Mouse (Mus musculus) ovary, postnatal 36 days (tissue): ENCODE results near the gene Cmklr1.

Experiments used
- DNase-seq: peaks from one replicate; pipeline ENCODE4 v3.0.0; 2022; ENCODE audit warnings: low spot score, mixed read lengths

Cmklr1 gene

DNA sequence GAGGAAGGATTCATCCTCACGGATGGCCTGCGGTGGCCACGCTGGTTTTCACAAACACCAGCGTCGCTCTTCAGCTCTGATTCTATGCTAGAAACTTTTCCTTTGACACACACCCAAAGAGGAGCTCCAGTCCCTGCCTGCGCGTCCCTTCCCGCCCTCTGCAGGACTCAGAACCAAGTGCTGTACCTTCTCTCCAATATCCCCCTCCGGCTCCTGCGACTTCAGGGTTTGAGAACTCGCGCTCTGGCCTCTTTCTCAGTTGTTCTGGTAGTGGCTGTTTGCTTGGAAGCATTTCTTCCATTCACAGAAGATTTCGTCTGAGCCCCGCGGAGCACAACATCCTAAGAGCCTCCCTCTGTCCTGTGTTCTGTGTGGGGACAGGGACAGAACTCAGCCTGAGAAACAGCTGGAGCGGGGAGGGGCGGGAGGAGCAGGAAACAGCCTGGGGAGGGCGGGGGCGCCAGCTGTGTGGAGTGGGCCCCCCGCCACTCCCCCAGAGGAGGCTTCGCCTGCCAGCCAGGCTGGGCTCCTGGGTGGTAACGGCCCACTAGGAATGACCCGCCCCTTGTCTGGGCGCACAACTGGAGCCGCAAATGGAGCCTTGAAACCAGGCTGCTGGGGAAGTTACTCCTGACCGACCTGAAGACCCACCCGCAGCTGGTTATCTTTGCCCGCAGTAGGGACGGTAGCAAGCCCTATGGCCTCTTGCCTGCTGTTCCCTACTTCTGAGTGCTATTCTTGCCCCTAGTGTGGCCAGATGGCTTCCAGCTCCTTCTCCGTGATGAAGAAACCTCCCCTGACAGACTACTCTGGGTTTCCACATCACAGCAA lies at the start of gene Cmklr1:
Gene Cmklr1 (minus strand): TSS at position 392 of the 831 bp plus-strand sequence.
- peak; percentile 46 for DNase-seq

DNA sequence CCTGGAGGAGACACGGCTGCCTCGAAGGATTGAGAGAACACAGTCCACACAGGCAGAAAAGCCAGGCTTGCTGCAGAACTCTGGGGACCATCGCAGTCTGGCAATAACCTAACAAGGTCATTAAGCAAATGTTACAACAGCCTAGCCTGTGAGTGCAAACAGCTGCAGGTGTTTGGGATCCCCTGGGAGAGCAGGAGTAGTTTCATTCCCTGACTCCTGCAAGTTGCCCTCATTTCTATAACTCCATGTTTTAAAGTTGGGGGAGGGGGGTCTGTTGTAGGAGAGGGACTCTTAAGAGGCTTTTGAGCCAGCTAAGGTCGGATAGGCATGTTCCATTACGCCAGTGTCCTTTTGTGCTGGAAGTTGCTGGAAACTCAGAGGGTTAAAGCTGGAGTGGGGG lies 44.2 kb upstream of the Cmklr1 start:
- no peak for DNase-seq

DNA sequence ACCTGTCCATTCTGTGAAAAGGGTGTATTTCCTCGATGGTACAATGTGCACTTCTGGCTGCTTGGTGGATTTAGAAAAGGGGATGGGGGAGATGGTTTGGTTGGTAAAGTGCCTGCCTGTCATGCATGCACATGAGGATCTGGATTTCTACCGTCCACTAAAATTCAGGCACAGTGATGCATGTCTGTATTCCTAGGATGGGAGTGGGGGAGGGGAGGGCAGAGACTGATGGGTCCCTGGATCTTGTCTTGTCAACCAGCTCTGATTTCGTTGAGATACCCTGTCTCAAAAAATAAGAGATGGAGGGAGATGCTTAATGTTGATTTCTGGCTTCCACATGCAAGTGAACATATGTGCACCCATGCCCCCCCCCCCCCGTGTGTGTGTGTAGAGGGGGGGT lies 43.8 kb upstream of the Cmklr1 start:
- DNase-seq: no peak

DNA sequence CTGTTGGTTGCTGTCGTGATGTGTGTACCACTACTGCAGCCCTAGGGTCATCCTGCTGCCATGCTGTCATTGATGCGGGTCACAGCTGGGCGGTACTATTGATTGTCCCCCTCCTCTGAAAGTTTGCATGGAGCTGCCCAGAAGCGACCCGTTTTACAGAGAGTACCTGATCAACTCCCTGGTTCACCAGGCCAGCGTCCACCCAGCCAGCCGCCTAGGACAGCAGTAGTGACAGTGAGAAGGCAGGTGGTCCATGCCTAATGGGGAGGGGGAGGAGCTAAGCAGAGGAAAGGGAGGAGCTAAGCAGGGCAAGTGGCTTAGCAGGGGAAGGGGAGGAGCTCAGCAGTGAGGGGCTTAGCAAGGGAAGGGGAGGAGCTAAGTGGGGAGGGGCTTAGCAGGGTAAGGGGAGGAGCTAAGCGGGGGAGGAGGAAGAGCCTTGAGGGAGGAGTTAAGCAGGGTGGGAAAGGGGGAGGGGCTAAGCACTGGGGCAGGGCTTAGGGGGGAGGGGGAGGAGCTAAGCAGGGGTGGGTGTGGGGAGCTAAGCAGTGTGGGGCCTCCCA lies 43.0 kb upstream of the Cmklr1 start:
- DNase-seq: no peak

DNA sequence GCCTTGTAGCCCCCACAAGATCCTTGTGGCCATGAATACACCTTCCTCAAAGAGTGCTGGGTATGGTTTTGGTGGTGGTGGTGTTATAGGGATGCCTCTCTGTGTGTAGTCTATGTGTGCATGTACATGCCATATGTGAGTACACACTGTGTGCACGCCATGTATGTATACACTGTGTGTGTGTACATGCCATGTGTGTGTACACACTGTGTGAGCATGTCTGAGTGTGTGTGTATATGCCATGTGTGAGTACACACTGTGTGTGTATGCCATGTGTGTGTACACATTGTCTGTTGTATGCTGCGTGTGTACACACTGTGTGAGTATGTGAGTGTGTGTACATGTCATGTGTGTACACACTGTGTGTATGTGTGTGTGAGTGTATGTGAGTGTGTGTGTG lies 40.6 kb upstream of the Cmklr1 start:
- DNase-seq: no peak

DNA sequence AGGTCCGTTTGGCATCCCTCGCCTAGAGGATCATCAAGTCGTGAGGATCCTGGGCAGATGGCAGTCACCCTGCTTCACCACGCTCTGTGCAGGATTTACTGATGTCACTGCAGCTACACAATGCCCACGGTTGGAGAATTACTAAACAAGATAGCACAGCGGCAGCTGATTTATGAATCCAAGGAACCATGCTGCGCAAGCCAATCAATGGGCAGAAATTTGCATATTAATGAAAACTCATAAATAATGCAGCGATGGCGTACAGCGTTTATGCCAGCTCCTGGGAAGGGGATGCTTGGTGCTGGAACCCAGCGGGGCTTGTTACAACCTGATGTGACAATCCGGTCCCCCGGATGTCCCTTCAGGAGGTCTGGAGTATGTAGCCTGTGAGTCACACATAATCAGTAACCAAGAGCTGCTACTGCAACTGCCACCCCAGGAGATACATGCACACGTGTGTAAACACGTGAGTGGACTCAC lies 39.9 kb upstream of the Cmklr1 start:
- no peak for DNase-seq

DNA sequence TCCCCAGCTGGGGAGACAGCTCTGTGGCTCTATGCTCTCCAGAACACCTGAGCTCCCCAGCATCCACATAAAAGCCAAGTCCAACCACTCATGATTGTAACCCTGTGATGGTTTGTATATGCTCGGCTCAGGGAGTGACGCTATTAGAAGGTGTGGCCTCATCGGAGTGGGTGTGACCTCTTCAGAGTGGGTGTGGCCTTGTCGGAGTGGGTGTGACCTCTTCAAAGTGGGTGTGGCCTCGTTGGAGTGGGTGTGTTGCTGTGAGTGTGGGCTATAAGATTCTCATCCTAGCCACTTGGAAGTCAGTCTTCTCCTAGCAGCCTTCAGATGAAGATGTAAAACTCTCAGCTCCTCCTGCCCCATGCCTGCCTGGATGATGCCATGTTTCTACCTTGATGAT lies 37.3 kb upstream of the Cmklr1 start:
- no peak for DNase-seq

DNA sequence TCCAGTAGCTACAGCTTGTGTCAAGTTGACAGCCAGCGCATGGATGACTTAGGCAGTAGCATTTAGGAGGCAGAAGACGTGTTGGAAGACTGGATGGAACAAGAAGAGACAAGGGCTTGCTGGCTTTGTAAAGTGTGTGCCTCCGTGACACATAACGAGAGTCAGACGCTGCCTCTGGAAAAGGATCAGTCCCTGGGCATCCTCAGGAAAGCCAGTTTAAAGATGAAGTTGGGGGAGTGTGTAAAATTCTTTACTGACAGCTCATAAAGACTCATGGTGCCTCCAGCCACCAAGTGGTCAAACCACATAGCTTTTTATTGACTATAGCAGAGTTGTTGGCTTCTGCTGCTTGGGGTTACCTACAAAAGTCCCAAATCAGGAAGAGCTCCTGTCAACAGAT lies 35.2 kb upstream of the Cmklr1 start:
- no peak for DNase-seq

DNA sequence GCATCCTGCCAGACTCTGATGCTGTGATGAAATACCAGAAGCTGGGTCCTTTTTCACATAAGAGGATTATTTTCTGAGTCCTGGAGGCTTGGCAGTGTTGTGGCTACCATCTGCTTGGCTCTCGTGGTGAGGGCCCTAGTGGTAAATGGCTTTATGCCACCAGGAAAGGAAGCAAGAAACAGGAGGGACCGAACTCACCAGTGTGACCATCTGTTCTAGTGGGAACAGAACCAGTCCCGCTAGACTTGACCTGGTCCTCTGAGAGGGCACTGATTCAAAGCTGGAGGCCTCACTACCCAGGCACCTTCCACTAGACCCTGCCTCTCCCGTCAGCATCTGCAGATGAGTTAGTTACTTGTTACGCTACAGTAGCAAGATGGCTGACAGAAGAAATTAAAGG lies 33.0 kb upstream of the Cmklr1 start:
- DNase-seq: no peak

DNA sequence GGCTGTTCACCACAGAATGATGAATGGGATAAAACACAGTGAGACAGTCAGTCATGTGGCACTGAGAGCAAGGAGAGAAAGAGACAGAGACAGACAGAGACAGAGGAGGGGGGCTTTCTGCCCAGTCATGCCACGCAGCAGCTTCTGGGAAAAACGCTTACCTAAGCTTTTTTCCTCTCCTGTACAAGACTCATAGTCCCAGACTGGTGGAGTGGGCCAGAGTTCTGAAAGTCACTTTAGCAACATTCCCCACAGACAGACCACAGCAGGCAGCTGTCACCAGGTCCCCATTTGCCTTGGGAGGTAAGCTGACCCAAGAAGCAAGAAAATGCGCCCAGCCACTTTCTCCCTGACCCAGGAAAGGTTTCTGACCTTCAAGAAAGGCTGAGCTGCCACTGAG lies 32.2 kb upstream of the Cmklr1 start:
- no peak for DNase-seq

DNA sequence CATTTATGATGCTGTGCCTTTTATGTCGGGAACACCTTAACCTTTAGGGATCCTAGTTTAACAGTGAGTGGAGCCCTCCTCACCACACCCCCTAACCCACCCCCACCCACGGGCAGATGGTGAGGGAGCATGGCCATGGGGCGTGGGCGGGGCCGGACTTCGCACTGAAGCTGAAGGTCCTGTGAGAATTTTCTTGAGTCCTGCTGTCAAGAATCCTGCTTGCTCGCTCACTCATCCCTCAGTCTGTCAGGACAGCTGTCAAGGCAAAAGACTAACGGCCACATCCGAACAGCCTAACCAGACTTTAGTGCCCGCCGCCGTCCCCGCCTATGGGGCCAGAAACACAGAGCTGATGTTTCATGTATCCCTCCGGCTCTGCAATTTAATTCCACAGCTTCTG lies 31.0 kb upstream of the Cmklr1 start:
- DNase-seq: no peak

DNA sequence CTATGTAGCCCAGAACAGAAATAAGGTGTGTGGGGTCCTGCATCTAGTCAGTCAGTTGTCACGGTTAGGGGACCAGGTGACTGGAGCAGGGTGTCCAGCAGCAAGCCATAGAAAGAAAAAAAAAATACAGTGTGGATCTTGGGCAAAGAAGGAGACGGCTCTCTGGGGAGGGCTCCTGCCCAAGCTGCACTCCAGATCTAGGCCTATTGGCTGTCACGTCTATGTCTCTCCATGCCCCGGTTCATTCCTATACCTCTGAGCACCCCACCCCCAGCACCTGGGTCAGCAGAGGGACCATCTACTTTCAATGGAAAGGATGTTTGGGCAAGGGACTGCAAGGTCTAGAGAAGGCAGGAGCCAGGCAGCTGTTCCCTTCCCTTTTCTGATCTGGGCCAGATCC lies 29.3 kb upstream of the Cmklr1 start:
- DNase-seq: no peak

DNA sequence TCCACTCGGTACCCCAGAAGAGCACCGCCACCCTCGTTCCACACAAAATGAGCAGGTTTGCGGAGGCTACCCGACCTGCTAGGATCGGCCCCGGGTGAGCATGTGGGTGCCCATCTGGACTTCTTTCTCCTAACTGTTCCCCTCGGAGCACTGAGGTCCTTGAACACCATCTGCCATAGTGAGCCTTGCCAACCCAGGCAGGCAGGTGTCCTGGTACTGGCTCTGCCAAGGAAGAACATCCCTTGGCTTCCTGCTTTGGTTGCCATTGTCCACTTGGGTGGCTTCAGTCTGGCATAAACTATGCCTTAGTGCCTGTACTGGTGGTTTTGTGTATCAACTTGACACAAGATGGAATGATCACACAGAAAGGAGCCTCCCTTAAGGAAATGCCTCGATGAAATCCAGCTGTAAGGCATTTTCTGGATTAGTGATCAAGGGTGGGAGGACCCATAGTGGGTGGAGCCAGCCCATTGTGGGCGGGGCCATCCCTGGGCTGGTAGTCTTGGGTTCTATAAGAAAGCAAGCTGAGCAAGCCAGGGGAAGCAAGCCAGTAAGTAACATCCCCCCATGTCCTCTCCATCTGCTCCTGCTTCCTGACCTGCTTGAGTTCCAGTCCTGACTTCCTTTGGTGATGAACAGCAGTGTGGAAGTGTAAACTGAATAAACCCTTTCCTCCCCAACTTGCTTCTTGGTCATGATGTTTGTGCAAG lies 28.7 kb upstream of the Cmklr1 start:
- DNase-seq: no peak

DNA sequence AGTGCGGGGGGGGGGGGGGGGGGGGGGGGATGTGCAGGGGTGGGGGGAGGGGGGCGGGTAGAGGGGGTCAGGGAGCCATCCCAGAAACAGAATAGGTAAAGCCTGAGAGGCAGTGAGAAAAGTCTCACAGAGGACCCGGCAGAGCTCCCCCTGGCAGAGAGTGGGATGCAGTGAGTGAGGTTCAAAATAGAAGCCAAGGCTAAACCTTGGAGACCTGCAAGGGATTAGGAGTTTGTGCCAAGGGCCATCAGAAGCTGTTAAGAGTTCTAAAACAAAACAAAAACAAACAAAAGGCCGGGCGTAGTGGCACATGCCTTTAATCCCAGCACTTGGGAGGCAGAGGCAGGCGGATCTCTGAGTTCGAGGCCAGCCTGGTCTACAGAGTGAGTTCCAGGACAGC lies 27.3 kb upstream of the Cmklr1 start:
- no peak for DNase-seq

DNA sequence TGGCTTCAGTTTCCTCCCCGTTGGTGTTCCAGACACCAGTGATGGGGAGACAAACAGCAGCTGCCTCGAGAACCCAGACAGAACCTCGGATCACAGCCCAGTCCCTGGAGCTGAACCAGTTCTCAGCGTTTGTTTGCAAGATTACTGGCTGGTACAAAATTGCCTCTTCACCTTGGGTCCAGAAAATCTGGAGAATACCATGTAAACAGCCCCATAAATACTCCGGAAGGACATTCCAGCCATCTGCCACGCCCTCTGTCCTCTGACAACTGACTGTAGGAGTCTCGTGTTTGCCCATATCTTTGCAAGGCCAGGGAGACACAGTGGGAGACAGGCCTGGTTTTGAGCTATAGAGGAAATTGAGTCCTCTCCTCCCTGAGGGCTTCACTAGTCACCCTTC lies 24.6 kb upstream of the Cmklr1 start:
- peak; percentile 13 for DNase-seq

DNA sequence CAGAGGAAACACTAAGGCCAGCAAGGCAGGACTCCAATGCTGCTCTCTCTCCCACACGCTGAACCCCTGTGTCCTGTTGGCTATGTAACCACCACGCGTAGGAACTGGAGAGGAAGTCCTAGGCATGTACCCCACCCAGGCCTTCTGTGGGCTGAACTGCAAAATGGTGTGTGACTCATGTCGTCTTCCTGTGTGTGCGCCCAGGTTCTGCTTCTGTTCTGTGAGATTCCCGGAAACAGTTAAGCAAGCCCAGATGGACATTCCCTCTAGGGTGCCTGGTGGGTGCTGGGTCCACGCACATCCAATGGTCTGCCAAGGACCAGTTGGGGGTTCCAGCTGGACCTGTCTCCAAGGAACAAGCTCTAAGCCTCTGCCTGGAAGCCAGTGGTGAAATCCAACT lies 22.2 kb upstream of the Cmklr1 start:
- peak; percentile 23 for DNase-seq

DNA sequence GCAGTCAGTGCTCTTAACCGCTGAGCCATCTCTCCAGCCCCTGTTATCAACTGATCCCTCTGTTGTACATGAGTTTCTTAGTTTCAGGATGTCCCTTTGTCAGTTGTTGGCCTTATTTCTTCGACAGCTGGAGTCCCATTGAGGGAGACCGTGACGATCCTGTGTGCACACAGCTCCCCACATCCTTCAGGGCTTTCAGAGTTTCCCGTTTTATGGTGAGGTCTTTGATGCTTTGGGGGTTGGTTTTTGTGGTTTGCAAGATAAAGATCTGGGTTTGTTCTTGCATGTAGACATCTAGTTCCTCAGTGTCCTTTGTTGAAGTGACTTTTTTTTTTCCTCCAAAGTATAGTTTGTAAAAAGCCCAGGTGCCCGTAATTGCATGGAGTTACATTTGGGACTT lies 20.4 kb upstream of the Cmklr1 start:
- DNase-seq: no peak

DNA sequence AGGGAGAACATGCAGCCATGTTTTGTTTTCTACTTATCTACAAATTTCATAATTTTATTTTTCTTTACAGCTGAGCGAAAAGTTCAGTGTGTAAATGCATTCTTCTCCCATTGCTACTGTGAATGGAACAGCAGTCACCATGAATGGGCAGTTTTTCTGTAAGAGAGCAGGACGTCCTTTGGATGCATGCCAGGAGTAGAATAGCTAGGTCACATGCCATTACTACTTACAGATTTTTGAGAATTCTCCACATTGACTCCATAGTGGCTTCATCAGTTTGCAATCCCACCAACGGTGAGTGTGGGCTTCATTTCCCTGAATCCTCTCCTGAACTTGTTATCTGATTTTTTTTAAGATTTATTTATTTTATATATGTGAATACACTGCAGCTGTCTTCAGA lies 19.9 kb upstream of the Cmklr1 start:
- no peak for DNase-seq

DNA sequence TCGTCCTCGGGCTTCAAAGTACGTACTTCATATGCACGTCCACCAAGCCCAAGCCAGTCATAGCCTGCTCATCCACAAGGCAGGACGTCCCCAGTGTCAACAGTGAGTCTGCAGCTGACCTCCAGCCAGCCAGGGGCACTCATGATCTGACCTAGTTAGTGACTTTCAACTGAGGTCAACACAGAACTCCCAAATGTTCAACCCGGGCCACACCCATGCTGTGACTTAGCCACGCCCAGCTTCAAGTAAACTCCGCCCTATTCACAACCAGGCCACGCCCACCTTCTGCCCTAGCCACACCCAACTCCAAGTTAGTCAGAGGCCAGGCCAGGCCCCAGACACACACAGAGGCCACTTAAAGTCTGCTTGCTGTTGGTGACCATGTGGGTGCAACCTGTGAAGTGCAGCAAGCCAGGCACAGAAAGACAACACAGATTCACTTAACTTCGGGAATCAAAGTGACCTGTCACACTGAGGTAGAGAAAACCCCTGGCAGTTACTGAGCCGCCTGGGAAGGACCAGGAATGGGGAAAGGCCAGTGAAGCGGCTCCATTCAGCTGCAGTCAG lies 14.5 kb upstream of the Cmklr1 start:
- no peak for DNase-seq

DNA sequence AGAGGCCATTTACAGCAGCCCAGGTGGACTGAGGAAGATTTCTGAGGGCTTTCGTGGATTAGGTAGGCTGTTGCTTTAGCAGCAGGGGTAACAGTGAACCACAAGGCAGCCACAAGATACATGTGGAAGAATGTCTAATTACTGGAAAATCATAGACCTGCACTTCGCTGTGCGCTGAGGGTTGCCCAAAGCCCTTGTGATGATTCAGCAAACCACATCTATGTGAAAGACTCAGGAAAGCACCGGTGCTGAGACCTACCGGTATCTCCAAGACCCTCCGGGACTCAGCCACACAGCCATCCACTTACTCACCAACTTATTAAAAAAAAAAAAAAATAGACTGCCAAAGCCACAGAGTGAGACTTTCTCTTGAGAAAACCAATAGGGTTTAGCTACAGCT lies 13.9 kb upstream of the Cmklr1 start:
- DNase-seq: no peak

DNA sequence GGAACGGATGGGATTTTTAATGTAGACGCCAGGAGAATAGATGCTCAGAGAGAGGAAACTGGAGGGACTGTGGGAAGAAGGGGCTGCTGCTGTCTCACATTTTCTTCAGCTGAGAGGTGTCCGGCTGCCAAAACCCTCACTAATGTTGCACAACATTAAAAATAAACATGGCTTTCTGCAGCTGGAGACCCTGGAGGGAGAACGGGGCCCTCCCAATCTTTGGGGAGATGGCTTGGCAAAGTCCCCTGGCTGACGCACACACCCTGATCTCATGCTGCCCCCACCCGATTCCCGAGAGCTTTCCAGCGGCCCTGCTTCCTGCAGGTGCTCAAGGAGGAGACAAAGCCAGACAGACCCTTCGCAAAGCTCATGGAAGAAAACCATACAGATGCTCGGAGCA lies 10.6 kb upstream of the Cmklr1 start:
- peak; percentile 43 for DNase-seq

DNA sequence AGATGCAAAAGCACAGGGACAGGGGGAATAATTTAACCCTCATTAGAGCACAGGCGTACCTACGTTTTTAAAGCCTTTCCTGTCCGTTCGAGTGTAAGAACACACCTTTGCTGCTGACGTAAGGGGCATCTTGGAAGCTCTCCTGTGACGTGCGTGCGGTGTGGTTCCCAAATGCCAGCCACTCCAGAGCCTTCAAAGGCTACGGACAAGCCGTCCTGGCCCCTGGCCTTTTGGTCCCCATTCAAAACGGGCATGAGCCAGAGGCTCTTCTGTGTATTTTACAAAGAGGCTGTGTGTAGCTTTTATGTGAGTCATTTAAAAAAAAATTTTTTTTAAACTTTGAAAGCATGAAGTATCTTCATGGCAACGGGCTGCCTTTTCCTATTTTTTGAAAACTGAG lies 4.6 kb upstream of the Cmklr1 start:
- no peak for DNase-seq

DNA sequence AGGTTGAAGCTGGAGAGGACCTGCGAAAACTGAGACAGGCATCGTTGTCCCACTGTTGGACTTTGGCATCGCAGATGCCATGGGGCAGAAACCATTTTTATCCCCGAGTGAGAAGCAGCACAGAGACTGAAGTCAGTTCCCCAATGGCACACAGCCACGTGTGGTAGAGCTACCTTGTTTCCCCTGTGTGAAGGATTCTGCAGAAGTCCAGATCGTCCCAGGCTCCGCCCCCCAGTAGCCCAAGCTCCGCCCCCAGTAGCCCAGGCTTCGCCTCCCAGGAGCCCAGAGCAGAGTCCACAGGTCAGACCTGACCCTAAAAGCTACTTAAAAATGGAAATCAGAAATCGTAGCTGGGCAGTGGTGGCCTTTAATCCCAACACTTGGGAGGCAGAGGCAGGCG lies 4.0 kb upstream of the Cmklr1 start:
- DNase-seq: no peak
